Mouse (Mus musculus) ES-E14 (cell line): ENCODE data around the gene Nup160. TPM values are rescaled to one million over a fixed set of nuclear protein-coding genes. Genes with fewer than 3 reads are reported as not detected.
A peak's percentile ranks its signal among the peaks of the same experiment; 100 is the strongest.

ENCODE experiments used
- DNase-seq: peaks from one replicate; pipeline ENCODE4 v3.0.0-alpha.2; 2013; ENCODE audit warnings: low read depth, low spot score
- H3K27ac ChIP-seq: 2 replicates; pipeline ENCODE4 v1.5.1; 2012; ENCODE audit warnings: low read depth, mild to moderate bottlenecking, low read length, moderate library complexity, mixed read lengths; ENCODE audit not compliant: poor library complexity, insufficient read depth, severe bottlenecking
- H3K36me3 ChIP-seq: 2 replicates; pipeline ENCODE4 v1.6.1; 2012; ENCODE audit warnings: mild to moderate bottlenecking, low read length, moderate library complexity, mixed read lengths; ENCODE audit not compliant: control insufficient read depth, poor library complexity, insufficient read depth, severe bottlenecking
- H3K4me1 ChIP-seq, 2 experiments: fragments of 150-350 bp in 1 of 2; sonication (generic) in 1 of 2; 2 replicates each; pipeline ENCODE4 v1.6.1; 2012; ENCODE audit warnings: low read length in 2 of 2, mild to moderate bottlenecking in 1 of 2, mixed read lengths in 1 of 2; ENCODE audit not compliant: control insufficient read depth in 2 of 2, insufficient read depth in 2 of 2, poor library complexity in 1 of 2
- H3K4me3 ChIP-seq, 2 experiments: fragments of 150-350 bp in 1 of 2; sonication (generic) in 1 of 2; 2 replicates each; pipeline ENCODE4 v1.5.1; 2012; ENCODE audit warnings: low read length in 2 of 2, low read depth in 1 of 2, mild to moderate bottlenecking in 1 of 2, mixed read lengths in 1 of 2; ENCODE audit not compliant: insufficient read depth in 1 of 2, poor library complexity in 1 of 2, severe bottlenecking in 1 of 2
- H3K9ac ChIP-seq: 2 replicates; pipeline ENCODE4 v1.6.1; 2012; ENCODE audit warnings: low read depth, mild to moderate bottlenecking, low read length, mixed read lengths; ENCODE audit not compliant: poor library complexity, insufficient read depth, severe bottlenecking
- H3K9me3 ChIP-seq: fragments of 150-350 bp; sonication (generic); 2 replicates; pipeline ENCODE4 v1.6.1; 2012; ENCODE audit warnings: low read depth, mild to moderate bottlenecking, low read length; ENCODE audit not compliant: control insufficient read depth, insufficient read depth
- CHD2 ChIP-seq: IDR thresholded peaks from 2 replicates; pipeline ENCODE4 v1.6.1; 2014; ENCODE audit warnings: mild to moderate bottlenecking, low read depth, low read length, inconsistent platforms
- HCFC1 ChIP-seq: IDR thresholded peaks from 2 replicates; pipeline ENCODE4 v1.6.1; 2012; ENCODE audit warnings: low read length, inconsistent platforms, borderline replicate concordance; ENCODE audit not compliant: insufficient read depth
- MAFK ChIP-seq: IDR thresholded peaks from 2 replicates; pipeline ENCODE4 v1.6.1; 2014; ENCODE audit warnings: mild to moderate bottlenecking, low read depth, low read length, inconsistent platforms; ENCODE audit not compliant: insufficient read depth
- ZC3H11A ChIP-seq: IDR thresholded peaks from 2 replicates; pipeline ENCODE4 v1.6.1; 2012; ENCODE audit warnings: low read depth, mild to moderate bottlenecking, inconsistent platforms, low read length, borderline replicate concordance
- ZNF384 ChIP-seq: IDR thresholded peaks from 2 replicates; pipeline ENCODE4 v1.6.1; 2012; ENCODE audit warnings: low read depth, low read length, inconsistent platforms
- in situ Hi-C, 2 experiments: fragments of 600-800 bp; cut with MboI; formaldehyde crosslinking; loops; one replicate each; pipeline ENCODE4 v1.15.1; 2025; ENCODE audit warnings: low sequenced_read_pairs in 2 of 2, inconsistent platforms in 1 of 2; ENCODE audit not compliant: unreplicated experiment in 2 of 2
- total RNA-seq: library from RNA; depleted of rRNA; stranded (reverse); fragments of 300-350 nt; gene quantifications from 2 replicates; pipeline ENCODE4 v1.2.3, GENCODE M21; 2012; rRNA removed

Nup160 gene
- total RNA-seq: 72.6 and 81.9 TPM in 2 replicates

DNA sequence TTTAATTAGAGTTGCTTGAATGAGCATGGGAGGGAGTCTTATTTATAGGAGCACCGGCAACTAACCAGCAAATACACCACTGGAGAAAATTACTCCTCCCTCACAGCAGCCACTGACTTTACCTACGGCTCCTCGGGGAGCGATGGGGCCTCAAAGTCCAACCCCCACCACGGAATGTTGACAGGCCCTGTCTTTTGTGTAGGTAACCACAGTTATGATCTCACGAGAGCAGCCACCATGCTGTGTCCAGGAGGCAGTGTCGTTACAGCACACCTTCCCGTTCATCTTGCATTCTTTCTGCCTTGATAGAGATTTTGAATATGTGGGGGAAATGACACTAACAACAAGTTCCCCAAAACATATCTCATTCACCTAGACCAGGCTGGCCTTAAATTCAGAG, at the start of gene Nup160:
Gene Nup160 (plus strand): TSS at position 209 of the 400 bp plus-strand sequence.
- no peaks in the 10 kb centered on the region for H3K9me3 ChIP-seq
- H3K27ac ChIP-seq: no peak within 1 kb of the TSS
- in situ Hi-C loops: loop anchor here (5.0 to 10.0 kb wide), 2 partner anchors 192 to 210 kb away; no protein-coding TSS in a partner anchor
- no peak for DNase-seq
- 0 out of 4 replicates have a peak, but pooled peaks cover 0 to 2% of the 10 kb centered on the region in 2 experiments for H3K4me1 ChIP-seq
- TF ChIP-seq HCFC1 (no peak), MAFK (no peak), ZC3H11A (no peak), ZNF384 (no peak)
- no peak within 1 kb of the TSS for H3K4me3 ChIP-seq
- H3K9ac ChIP-seq: no peak within 1 kb of the TSS
- peaks cover 5% of the 10 kb centered on the region for H3K36me3 ChIP-seq

DNA sequence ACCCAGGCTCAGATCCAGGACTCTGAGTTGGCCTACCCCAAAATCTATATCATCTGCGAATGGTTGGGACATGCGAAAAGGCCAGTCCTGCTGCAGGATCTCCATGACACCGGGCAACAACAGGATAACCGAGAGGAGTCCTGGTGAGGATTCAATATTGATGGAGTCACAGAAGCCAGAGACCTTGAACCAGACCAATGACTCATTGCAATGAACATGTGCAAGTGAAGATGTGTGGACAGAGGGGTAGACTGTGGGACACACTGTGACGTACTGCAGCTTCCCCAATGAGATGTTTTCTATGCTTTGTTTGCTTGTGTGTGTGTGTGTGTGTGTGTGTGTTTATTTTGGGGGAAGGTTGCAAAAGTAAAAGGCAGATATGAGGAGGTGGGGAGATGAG, 48.8 kb upstream of the Nup160 start:
- H3K36me3 ChIP-seq: no peaks in the 10 kb centered on the region
- in situ Hi-C loops: no loop called here
- no peak for DNase-seq
- H3K27ac ChIP-seq: no peak overlapping the region
- peaks cover 0 to 4% of the 10 kb centered on the region in 2 experiments; a peak in 1 of 4 replicates for H3K4me1 ChIP-seq
- TF ChIP-seq HCFC1 (no peak), ZC3H11A (no peak), ZNF384 (no peak), CHD2 (no peak), MAFK (no peak)
- no peak overlapping the region for H3K9ac ChIP-seq
- H3K9me3 ChIP-seq: no peaks in the 10 kb centered on the region
- H3K4me3 ChIP-seq: no peak overlapping the region

DNA sequence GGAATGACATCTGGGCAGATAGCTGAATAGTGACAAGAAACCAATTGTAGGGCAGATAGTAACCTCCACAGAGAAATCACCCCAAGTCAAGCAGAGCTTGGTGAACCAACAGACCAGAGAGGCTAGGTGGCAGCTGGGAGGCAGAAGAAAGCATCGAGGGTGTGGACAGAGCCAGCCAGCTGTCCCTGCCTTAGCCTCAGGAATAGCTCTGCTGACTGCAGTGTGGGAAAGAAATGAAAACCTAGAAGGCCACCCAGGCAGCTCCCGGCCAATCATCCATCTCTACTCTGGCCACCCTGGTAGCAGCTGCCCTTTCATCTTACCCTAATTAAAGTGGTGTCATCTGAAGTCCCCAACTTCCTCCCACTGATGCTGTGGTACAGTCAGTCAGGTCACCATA, 47.5 kb upstream of the Nup160 start:
- Histone ChIP-seq H3K27ac (no peak overlapping the region), H3K9ac (no peak overlapping the region), H3K4me3 (no peak overlapping the region), H3K36me3 (no peaks in the 10 kb centered on the region), H3K9me3 (no peaks in the 10 kb centered on the region), H3K4me1 (peaks cover 0 to 2% of the 10 kb centered on the region in 2 experiments; a peak in 1 of 4 replicates)
- in situ Hi-C loops: no loop called here
- TF ChIP-seq HCFC1 (no peak), ZC3H11A (no peak), CHD2 (no peak), ZNF384 (no peak), MAFK (no peak)
- no peak for DNase-seq

DNA sequence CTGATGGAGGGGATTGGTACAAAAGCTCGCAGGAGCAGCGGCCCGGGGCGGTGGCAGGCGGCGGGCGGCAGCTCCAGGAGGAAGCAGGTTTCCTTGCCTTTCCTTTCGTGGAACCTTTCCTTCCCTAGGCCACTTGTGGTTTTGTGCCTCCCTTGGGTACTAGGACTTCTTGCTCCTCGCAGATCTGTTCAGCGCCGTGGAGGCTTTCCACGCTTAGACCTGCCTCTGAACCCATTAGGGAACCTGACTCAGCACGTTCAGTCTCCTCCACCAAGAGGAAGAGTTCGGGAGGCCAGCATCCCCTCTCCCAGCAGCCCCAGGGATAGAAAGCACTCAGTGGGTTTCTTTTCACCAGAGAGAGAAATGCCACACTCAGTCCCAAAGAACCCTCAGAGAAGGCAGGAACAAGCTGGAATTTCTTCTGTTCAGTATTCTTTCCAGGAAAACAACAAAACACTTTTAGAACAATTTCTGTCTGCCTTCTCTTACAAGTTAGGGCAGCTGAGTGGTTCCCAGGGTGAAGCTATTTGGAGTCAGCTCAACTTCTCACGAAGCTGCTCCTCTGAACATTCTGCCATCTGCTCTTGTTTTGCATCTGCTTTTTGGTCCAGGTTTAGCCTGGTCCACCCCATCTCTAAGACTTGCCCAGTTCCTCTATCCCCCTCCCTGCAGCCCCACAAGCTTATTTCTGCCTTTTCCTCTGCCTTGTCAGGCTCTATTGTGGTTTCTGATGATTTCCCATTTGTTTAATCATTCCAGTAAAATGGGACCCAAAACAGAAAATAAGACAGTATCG, 44.9 kb upstream of the Nup160 start:
- DNase-seq: no peak
- TF ChIP-seq MAFK: peak; percentile 81
- TF ChIP-seq CHD2: no peak
- Histone ChIP-seq H3K4me1 (peaks cover 0 to 2% of the 10 kb centered on the region in 2 experiments; a peak in 1 of 4 replicates), H3K4me3 (peak overlapping the region; percentile 39 to 63; a peak in 3 of 4 replicates), H3K27ac (no peak overlapping the region), H3K36me3 (no peaks in the 10 kb centered on the region), H3K9me3 (no peaks in the 10 kb centered on the region), H3K9ac (peak overlapping the region; percentile 1; the same call in 1 of the 2 replicates)
- in situ Hi-C loops: no loop called here
